Mouse (Mus musculus): ENCODE measurements at regions not wholly inside any gene's neighbourhood (a gene's known extent, or its start where the extent isn't known, plus 50 kb on each side); places are given as distances from the start of the nearest gene placed in this dataset.

DNA sequence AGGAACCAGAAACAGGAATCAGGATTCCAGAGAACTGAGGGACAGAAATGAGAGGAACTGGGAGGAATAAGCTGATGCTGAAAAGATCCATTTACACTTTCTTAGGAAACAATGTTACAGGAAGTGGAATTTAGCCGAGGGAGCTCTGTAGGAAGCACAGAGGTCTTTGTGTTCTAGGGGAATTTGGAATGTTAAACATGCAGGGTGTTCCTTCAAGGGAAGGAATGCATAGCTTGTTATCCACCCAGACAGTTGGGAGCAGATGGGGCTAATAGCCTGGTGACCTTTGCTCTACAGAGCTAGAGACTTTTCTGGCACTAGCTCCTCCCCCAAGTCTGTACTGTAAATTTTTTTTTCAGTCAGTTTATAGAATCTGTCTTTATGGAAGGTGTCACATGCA is 64.1 kb downstream of the Gm11983 start:
- TF ChIP-seq CTCF (IDR thresholded peaks at IDR 0.05; ENCODE audit: low read depth), result no peak
- Histone ChIP-seq H3K4me2 (ENCODE audit: low read depth) (no peak overlapping the region), H3K9me3 (ENCODE audit: low read length) (no peaks in the 10 kb centered on the region), H3K4me3 (ENCODE audit: low read depth, low read length) (no peak overlapping the region), H3K36me3 (ENCODE audit: insufficient read depth) (no peaks in the 10 kb centered on the region), H3K9ac (no peak overlapping the region), H3K4me1 (ENCODE audit: insufficient read depth) (no peaks in the 10 kb centered on the region), H3K27ac (ENCODE audit: low read depth, low read length) (no peak overlapping the region), H3K27me3 (ENCODE audit: insufficient read depth, low read length) (no peaks in the 10 kb centered on the region)
- DNase-seq (no peak), ATAC-seq (no peak)
- WGBS, result 10% methylated on average over 1 of the region's 1 CpGs

DNA sequence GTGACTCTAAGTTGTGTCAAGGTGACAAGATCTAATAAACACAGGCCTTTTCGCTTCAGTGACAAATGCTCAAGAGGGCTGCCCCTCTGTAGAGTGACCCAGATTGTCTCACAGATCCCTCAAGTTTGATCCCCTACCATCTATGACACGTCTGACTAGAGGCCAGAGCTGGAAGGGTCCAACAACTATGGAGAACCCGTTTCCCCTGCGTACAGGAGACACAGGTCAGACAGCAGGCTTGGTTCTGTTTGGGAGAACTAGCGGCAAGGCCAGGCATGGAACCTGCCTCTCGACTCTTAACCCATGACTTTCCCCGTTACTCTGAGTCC is 68.1 kb downstream of the Gm11983 start:
- Histone ChIP-seq H3K27me3 (ENCODE audit: insufficient read depth, low read length) (no peaks in the 10 kb centered on the region), H3K9ac (no peak overlapping the region), H3K27ac (ENCODE audit: low read depth, low read length) (no peak overlapping the region), H3K4me3 (ENCODE audit: low read depth, low read length) (no peak overlapping the region), H3K4me2 (ENCODE audit: low read depth) (no peak overlapping the region), H3K9me3 (ENCODE audit: low read length) (no peaks in the 10 kb centered on the region), H3K36me3 (ENCODE audit: insufficient read depth) (no peaks in the 10 kb centered on the region), H3K4me1 (ENCODE audit: insufficient read depth) (no peaks in the 10 kb centered on the region)
- WGBS, result 77% methylated on average over 7 of the region's 7 CpGs
- ATAC-seq (no peak), DNase-seq (no peak)
- no peak for TF ChIP-seq CTCF (IDR thresholded peaks at IDR 0.05; ENCODE audit: low read depth)

DNA sequence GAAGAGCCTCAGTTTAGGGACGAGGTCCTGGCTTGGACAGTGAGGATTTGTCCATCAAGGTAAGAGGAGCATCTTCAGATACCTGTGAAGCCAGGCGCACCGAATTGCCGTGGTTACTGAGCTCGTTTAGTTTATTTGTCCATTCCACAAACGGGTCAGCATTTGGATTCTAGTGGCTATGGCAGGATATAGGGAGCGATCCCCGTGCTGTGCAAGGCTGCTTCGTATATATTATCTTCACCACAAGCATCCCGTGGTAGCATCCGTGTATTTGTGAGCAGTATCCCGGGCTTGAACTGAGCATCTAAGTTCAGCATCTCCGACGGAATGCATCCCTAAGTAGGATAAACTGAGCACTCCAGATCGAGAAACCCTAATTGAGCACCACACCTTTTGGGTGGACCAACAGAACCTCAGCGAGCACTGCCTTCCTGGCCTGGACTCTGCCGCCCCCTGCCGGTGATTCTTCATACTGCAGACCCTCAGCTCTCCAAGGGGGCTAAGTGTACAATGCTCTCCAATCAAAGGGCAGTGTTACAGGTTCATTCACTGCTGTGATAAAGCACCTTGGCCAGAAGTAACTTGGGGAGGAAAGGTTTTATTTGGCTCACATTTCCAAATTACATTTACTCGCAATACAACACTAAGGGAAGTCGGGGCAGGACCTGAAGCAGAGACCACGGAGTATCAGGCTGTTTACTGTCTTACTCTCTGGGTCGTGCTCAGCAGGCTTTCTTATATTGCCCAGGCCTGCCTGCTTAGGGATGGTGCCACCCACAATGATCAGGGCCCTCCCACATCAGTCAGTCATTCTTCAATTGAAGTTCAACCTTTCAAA is 68.6 kb downstream of the Gm11983 start:
- no peaks in the 10 kb centered on the region for H3K9me3 ChIP-seq (ENCODE audit: low read length)
- ATAC-seq (peak; percentile 78), DNase-seq (peak; percentile 81)
- no peaks in the 10 kb centered on the region for H3K36me3 ChIP-seq (ENCODE audit: insufficient read depth)
- H3K4me1 ChIP-seq (ENCODE audit: insufficient read depth), result no peaks in the 10 kb centered on the region
- no peak overlapping the region; the same call in 1 of the 2 replicates for H3K4me2 ChIP-seq (ENCODE audit: low read depth)
- TF ChIP-seq CTCF (IDR thresholded peaks at IDR 0.05; ENCODE audit: low read depth), result peak; percentile 97
- no peak overlapping the region for H3K4me3 ChIP-seq (ENCODE audit: low read depth, low read length)
- WGBS, result 53% methylated on average over 22 of the region's 22 CpGs
- H3K27ac ChIP-seq (ENCODE audit: low read depth, low read length), result no peak overlapping the region
- H3K27me3 ChIP-seq (ENCODE audit: insufficient read depth, low read length), result no peaks in the 10 kb centered on the region
- no peak overlapping the region for H3K9ac ChIP-seq

DNA sequence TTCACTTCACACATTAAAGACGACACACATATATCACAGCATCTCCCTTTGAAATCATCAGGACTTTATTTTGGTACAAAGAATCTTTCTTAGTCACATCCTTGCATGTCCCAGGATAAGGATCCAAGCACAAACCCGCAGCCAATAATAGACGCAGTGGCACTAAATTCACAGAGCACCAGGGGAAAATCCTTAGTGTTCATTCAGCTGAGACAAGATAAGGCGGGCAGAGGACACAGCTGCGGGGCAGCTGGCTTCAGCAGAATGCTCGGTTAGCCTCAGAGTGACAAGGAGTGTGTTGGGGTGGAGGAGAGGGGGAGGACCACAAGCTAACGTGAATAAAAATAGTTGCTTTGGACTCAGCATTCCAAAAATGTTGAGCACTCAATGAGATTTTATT is 70.7 kb downstream of the Gm11983 start:
- no peak for TF ChIP-seq CTCF (IDR thresholded peaks at IDR 0.05; ENCODE audit: low read depth)
- no peak overlapping the region for H3K27ac ChIP-seq (ENCODE audit: low read depth, low read length)
- no peak overlapping the region for H3K4me2 ChIP-seq (ENCODE audit: low read depth)
- WGBS, result 66% methylated on average over 7 of the region's 7 CpGs
- DNase-seq, result peak; percentile 31
- no peaks in the 10 kb centered on the region for H3K27me3 ChIP-seq (ENCODE audit: insufficient read depth, low read length)
- no peaks in the 10 kb centered on the region for H3K9me3 ChIP-seq (ENCODE audit: low read length)
- no peak overlapping the region for H3K4me3 ChIP-seq (ENCODE audit: low read depth, low read length)
- no peak overlapping the region for H3K9ac ChIP-seq
- H3K36me3 ChIP-seq (ENCODE audit: insufficient read depth), result no peaks in the 10 kb centered on the region
- H3K4me1 ChIP-seq (ENCODE audit: insufficient read depth), result no peaks in the 10 kb centered on the region
- peak; percentile 30; the same call in 1 of the 2 replicates for ATAC-seq

DNA sequence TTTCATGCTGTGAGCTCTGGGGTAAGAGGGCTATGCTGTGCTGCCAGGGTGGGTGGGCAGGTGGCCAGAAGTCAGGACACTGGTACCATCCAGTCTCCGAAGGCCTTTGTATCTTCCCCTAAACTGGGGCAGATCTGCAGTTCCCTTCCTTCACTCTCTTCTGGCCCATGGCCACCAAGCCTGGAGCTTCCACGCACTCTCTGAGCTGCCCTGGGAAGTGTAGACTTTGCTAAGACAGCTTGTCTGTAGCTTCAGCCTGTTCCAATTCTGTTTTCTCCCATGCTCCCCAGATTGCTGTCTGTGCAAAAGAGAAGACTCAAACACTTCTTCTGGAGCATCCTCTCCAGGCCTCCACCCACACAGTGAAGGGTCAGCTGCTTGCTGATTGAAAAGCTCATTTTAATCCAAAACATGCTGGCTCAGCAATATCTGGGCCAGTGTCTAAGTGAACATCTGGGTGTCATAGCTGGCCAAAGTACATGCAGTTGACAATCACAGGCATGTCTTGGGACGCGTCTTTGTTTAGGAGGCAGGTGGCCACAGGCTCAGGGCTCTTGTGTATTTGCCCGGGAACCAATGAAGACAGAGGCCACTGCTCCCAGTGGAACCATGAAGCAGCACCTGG is 72.0 kb downstream of the Gm11983 start:
- ATAC-seq (peak; percentile 48), DNase-seq (peak; percentile 48)
- H3K9me3 ChIP-seq (ENCODE audit: low read length), result no peaks in the 10 kb centered on the region
- no peaks in the 10 kb centered on the region for H3K4me1 ChIP-seq (ENCODE audit: insufficient read depth)
- H3K4me3 ChIP-seq (ENCODE audit: low read depth, low read length), result no peak overlapping the region
- no peaks in the 10 kb centered on the region for H3K27me3 ChIP-seq (ENCODE audit: insufficient read depth, low read length)
- TF ChIP-seq CTCF (IDR thresholded peaks at IDR 0.05; ENCODE audit: low read depth), result no peak
- no peak overlapping the region for H3K27ac ChIP-seq (ENCODE audit: low read depth, low read length)
- H3K36me3 ChIP-seq (ENCODE audit: insufficient read depth), result no peaks in the 10 kb centered on the region
- no peak overlapping the region for H3K9ac ChIP-seq
- 86% methylated on average over 5 of the region's 5 CpGs for WGBS
- no peak overlapping the region for H3K4me2 ChIP-seq (ENCODE audit: low read depth)

DNA sequence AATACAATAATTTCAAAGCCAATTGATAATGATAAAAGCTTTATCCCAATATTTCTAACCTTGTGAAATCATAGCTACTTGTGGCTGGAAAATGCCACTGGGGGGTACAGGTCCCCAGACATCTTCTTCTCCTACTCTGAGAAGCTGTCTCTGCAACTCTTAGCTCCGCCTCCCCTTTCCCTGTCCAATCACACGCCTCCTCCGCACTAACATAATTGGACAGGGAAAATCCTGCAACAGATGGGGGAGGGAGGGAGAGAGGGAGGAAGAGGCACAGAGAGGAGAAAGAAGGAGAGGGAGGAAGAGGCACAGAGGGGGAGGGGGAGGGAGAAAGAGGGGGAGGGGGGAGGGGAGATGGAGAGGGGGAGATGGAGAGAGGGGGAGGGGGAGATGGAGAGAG is 73.3 kb downstream of the Gm11983 start:
- no peak overlapping the region for H3K4me2 ChIP-seq (ENCODE audit: low read depth)

DNA sequence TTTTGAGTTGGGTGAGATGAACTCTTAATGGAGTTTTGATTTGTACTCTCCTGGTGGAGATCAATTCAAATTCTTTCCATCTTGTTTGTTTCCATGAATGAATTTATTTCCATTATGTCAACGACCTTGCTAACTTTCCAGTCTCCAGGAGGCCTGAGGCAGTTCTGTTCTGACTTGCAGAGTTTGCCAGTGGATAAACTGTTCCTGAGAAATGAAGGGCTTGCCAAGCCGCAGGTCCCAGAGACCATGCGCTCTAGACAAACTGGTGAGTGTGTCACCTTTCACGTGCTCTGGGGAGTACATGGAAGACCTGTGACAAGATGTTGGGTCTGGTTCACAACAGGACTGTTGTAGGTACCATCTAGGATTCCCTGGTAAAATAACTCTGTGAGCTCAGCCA is 74.5 kb downstream of the Gm11983 start:
- H3K9ac ChIP-seq, result no peak overlapping the region
- no peak for ATAC-seq
- no peaks in the 10 kb centered on the region for H3K27me3 ChIP-seq (ENCODE audit: insufficient read depth, low read length)
- H3K9me3 ChIP-seq (ENCODE audit: low read length), result no peaks in the 10 kb centered on the region
- 75% methylated on average over 4 of the region's 4 CpGs for WGBS
- no peak for TF ChIP-seq CTCF (IDR thresholded peaks at IDR 0.05; ENCODE audit: low read depth)
- no peaks in the 10 kb centered on the region for H3K4me1 ChIP-seq (ENCODE audit: insufficient read depth)
- H3K36me3 ChIP-seq (ENCODE audit: insufficient read depth), result no peaks in the 10 kb centered on the region
- H3K4me3 ChIP-seq (ENCODE audit: low read depth, low read length), result no peak overlapping the region
- H3K4me2 ChIP-seq (ENCODE audit: low read depth), result no peak overlapping the region
- H3K27ac ChIP-seq (ENCODE audit: low read depth, low read length), result no peak overlapping the region
- DNase-seq, result no peak

More for the DNA sequence above, 73.3 kb downstream of the Gm11983 start:
- H3K4me1 ChIP-seq (ENCODE audit: insufficient read depth), result no peaks in the 10 kb centered on the region
- no peaks in the 10 kb centered on the region for H3K27me3 ChIP-seq (ENCODE audit: insufficient read depth, low read length)
- no peak for DNase-seq
- no peak for ATAC-seq
- 91% methylated on average over 3 of the region's 3 CpGs for WGBS
- no peak overlapping the region for H3K9ac ChIP-seq
- H3K27ac ChIP-seq (ENCODE audit: low read depth, low read length), result no peak overlapping the region
- H3K36me3 ChIP-seq (ENCODE audit: insufficient read depth), result no peaks in the 10 kb centered on the region
- H3K9me3 ChIP-seq (ENCODE audit: low read length), result no peaks in the 10 kb centered on the region
- H3K4me3 ChIP-seq (ENCODE audit: low read depth, low read length), result no peak overlapping the region
- no peak for TF ChIP-seq CTCF (IDR thresholded peaks at IDR 0.05; ENCODE audit: low read depth)

Measured in forebrain, postnatal 0 days (tissue).